Mouse (Mus musculus): ENCODE data around the gene Cdhr2.

- TF ChIP-seq GATA1 (IDR thresholded peaks at IDR 0.05; ENCODE audit: borderline replicate concordance, low read length) (no peak), FLI1 (IDR thresholded peaks at IDR 0.05; ENCODE audit: low read length) (no peak)
Measured at GRCm38 (mm10) chr13:54783235-54783634, 82.0 kb downstream of the Cdhr2 start.
